Mouse (Mus musculus): ENCODE measurements around the gene Cbwd1. TPM values are rescaled to one million over a fixed set of nuclear protein-coding genes. Genes with fewer than 3 reads are reported as not detected.
"Not testable (repeated sequence)": the region's sequence is repeated elsewhere in the genome, so short reads cannot be mapped to it uniquely, and the experiment has no call there.

Cbwd1 gene
- total RNA-seq, 2 experiments from 2014 or later: 10.6 to 11.4 TPM

DNA sequence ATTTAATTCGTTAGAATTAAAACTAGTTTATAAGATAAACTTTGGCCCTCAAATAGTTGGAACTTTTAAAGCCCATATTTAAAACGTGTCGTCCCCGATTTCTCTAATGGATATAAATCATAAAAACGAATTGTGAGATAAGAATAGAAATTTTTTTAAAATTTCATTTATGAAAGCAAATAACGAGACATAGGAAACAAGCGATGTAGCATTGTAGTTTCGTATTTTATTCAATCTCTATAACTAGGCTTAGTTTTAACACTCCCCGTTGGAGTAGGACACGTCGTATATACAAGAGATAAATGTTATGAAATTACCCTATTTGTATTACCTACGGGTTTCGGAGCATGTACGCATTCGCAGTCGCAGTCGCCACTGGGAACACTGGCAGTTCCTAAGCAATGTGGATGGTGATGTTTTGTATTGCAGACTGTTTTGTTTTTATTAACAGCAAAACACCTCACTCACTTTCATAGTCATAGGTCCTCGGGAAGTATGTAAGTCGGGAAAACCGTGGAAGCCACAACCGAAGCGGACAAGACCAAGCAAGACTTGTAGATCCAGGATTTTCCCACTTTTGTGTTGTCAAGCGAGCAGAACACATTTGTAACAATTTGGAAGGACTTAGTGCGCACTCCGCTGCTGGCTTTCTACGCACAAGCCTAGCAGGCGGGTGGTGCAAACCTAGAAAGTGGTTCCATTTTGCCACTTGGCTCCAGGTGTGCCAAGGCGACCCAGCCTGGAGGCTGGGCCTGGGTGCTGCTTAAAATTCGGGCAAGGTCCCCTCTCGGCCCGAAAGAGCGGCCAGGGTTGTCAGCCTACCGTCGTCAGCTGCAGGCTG, 62.5 kb downstream of the Cbwd1 start:
- DNase-seq: no peak
- intact Hi-C loops (cut with DNase I): loop anchor here (10.0 kb wide), 1 partner anchor 706 kb away; no protein-coding TSS in a partner anchor

DNA sequence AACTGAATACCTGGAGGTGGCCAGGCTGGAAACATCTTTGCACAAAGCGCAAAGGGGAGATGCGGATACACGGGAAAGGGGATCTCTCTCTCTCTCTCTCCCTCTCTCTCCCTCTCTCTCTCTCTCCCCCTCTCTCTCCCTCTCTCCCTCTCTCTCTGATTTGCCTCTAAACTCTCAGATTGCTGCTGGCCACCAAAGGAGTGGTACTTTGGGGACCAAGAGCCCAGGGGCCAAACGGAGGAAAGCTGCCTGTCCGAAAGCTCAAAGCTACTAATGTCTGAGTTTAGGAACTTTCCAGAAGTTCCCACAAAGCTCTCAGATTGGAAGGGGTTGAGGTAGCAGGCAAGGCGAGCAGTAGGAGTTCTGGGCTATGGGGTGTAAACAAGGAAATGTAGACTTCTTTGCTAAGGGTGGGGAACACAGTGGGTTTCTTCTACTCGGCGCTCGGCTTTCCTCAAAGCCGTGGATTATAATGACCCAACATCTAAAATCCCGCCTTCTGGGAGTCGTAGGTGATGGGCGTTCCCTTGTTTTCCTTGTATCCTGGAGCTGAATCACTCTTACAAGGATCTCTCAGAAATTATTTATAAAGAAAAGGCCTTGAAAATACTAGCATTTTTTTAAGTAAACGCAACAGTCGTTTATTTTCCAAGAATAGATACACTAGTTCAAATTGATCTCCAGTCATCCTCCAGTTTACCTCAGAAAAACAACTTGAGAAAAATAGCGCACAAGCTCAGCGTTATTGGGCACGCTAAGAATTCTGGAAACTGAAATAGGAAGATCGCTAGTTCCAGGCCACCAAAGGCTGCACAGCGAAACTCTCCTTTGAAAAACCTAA, 63.3 kb downstream of the Cbwd1 start:
- DNase-seq: no peak
- intact Hi-C loops (cut with DNase I): loop anchor here (10.0 kb wide), 1 partner anchor 707 kb away; no protein-coding TSS in a partner anchor

DNA sequence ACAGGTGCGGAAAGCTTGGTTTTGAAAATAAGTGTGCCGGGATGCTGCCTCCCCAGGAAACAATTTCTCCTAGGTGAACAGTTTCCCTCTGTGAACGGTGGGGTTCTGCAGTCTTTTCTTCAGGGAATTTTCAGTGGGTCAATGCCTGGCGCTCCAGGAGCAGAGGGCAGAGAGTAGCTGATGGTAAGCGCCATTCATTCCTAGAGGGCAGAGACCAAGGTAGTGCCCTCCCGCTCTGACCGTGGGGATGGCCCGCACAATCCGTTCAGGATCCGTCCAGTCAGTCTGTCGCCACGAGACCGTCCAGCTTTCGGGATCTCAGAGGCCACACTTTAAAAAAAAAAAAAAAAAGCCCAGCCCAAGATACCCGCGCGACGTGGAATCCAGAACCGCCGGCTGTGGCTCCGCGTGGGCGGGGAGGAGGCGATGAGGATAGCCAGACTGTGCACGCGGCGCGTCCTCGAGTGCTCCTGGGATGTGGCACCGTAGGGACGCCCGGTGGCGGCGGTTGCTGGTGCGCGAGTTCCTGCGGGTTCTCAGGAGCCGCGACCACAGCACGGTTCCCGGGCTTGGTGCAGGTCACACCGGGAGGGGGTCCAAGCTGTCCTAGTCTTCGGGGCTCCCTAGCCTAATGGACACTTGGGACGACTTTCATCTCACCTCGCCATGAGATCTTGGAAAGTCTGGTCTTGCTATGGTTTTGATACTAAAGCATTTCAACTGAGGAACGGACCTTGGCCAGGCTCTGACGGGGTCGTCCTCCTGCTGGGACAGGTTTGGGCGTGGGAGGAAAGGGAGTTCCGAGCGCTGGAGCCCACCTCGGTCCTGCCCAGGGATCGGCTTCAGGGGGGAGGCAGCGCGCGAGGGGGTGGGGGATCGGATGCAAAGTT, 64.2 kb downstream of the Cbwd1 start:
- intact Hi-C loops (cut with DNase I): loop anchor here (10.0 kb wide), 1 partner anchor 708 kb away; no protein-coding TSS in a partner anchor
- no peak for DNase-seq

DNA sequence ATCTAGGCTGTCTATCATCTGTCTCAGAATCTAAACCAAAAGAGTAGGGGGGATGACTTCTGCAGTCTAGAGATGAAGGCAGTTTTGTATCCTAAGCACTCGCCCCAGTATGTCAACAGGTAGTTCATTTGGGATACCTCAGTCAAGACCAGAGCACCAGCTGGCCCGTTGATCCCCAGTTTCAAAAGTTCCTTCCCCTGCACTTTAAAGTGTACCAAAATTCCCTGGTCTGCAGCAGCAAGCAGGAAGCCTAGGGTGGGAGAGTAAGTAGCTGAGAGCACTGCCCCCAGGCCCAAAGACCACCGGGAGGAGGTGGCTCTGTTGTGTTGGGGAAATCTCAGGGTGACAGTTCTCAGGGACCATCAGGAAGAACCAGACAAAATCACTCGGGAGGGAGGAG, 64.9 kb downstream of the Cbwd1 start:
- intact Hi-C loops (cut with DNase I): loop anchor here (10.0 kb wide), 1 partner anchor 708 kb away; no protein-coding TSS in a partner anchor

DNA sequence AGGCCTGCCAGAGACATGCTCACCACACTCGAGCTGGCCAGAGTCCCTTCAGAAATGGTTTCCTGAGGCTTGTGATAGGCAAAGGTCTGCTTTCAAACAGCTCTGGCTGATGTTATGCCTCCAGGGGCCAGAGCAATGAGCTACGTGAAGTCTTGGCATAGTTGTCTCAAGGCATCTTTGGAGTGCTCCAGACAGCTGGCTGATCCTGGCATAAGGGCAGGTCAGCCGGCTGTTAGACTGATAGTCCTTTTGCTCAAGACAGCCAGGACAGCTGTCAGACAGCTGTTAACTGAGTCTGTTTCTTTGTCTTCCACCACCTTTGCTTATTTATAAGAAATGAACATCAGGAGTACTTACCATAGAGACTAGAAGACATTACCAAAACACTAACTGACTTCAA, 74.5 kb downstream of the Cbwd1 start:
- no peak for DNase-seq
- intact Hi-C loops (cut with DNase I): loop anchor here (5.0 kb wide), 1 partner anchor 585 kb away; no protein-coding TSS in a partner anchor

More for the DNA sequence above, 64.9 kb downstream of the Cbwd1 start:
- no peak for DNase-seq

DNA sequence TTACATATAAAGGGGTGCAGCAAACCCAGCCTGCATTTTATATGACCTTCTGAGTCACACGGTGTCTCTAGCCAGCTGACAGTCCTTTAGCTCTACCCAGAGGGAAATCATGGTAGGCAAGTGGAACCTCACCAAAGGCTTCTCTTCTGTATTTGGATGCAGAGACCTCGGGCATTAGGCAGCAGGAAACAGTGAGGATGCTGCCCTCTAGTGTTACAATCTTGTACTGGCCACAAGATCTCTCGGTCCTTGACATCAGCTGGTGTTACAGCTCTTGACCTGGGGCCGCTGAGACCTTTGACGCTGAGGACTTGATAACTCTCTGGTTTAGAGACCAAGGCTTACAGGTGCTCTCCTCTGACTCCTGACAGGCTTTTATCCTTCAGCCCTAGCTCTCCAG, 75.9 kb downstream of the Cbwd1 start:
- intact Hi-C loops (cut with DNase I): loop anchor here (2.0 to 5.0 kb wide), 2 partner anchors 265 to 583 kb away; no protein-coding TSS in a partner anchor
- DNase-seq: peak; percentile 42 to 45

DNA sequence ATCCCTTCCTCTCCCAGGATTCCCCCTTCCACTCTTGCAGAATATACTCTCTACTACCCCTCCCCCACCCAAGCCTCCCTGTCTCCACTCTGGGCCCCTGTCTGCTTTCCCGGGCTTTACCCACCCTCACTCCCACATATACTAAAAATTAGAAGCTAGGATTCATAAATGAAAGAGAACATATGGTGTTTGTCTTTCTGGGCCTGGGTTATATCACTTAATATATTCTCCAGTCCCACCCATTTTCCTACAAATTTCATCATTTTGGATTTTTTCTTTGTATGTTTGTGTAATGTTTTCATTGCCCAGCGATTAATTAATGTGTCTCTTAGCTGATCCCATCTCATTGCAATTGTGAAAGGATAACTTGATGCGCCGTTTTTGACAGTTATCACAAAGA, 80.2 kb downstream of the Cbwd1 start:
- DNase-seq: no peak
- intact Hi-C loops (cut with DNase I): no loop called here

DNA sequence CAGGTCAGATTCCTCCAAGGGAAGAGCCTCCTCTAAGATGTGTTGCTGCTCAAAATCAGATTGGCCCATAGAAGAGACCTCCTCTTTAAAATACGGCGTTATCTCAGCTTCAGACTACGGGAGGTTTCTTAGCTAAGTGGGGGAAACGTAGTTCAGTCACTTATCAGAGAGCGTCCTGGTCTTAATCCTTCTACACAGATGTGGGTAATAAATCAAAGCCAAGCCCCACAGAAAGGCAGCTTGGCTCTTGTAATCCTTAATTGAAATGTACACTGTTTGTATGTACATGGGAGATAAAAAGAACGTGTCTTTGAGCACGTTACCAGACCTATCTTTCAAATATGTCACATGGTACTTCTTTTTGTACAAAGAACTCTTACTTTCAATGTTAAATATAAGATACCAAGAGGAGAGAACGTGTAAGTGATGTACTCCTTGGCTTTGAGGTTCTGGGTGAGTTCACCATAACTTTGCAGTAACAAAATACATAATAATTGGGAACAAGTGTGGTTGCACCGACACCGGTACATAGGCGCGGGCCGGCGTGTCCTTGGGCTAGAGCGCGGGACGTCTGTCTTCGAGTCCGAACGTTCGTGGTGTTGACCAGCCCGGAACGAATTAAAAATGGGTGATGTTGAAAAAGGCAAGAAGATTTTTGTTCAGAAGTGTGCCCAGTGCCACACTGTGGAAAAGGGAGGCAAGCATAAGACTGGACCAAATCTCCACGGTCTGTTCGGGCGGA, 86.1 kb downstream of the Cbwd1 start, which contains the start of gene Gm10053:
Gene Gm10053, plus strand, starts transcription at position 558 of the 742 bp plus-strand sequence.
- intact Hi-C loops (cut with DNase I); DNase-seq: not testable (repeated sequence)

DNA sequence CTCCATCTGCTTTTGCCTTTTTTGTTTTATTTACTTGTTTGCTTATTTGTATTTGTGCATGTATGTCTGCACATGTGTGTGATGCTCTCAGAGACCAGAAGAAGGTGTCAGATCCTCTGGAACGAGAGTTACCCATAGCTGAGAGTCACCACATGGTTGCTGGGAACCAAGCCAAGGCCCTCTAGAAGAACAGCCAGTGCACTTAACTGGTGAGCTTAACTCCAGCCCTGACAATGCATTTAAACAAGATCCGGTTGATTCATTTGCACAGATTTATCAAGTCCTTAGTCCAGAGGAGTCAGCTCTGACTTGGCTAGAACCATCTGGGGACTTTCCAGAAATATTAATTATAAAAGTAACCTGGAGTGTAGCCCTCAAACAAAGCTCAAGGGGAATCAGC, 87.5 kb downstream of the Cbwd1 start:
- intact Hi-C loops (cut with DNase I): loop anchor here (5.0 kb wide), 2 partner anchors 572 to 592 kb away; partner anchors contain the start of gene Fxn

DNA sequence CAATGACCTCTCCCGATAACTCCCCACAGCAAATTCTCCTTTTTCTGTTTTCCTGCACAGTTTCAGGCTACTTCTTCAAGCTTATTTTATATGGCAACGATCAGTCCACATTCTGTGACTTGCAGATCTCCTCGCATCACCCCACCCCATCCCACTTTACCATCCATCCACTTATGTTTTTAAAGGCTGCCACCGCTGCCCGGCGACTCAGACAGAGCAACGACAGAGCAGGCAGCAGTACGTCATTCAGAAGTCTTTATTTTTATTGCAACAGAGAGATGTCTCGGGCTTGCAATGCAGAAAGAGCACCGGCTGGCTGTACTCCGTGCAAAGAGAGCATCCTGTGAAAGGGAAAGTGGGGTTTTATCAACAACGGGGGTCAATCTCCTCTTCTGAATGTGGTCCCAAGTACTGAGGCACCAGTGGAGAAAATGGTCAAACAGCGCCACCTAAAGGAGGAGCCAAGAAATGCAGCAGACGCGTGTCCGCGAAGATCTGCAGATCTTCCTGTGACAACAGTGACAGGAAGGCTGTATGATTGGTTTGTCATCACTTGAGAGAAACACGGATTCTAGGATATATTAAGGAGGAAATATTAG, 90.3 kb downstream of the Cbwd1 start:
- intact Hi-C loops (cut with DNase I): loop anchor here (1.0 to 5.0 kb wide), 4 partner anchors 166 to 589 kb away; partner anchors contain the start of gene Fxn
- DNase-seq: peak; percentile 78 to 82

More for the DNA sequence above, 87.5 kb downstream of the Cbwd1 start:
- DNase-seq: no peak

Small RNA genes lying within 50 kb of the gene (microRNA-seq; reads per million reads assigned to microRNA genes)
- gene Mir3084-1 (ENCODE audit: borderline number of aligned reads in 2 of 2): 0 reads per million in 2 experiments

Other genes with a start within 250 kb of the Cbwd1 start
- 100 to 1,000 TPM in 1 of 2 experiments, 10 to 100 TPM in 1; 93.2 to 109 TPM for gene Pgm5, start 99.8 kb downstream of the Cbwd1 start, total RNA-seq (2021)
- 1,000 to 10,000 TPM in 1 of 2 experiments, 100 to 1,000 TPM in 1; 986 to 1,083 TPM for gene Gm10053, start 85.9 kb downstream of the Cbwd1 start, total RNA-seq (2021)
- gene Foxd4, start 60.4 kb downstream of the Cbwd1 start, total RNA-seq (2021): not detected
- 10 to 100 TPM; 17.5 to 27.3 TPM for gene Dock8, start 37.9 kb upstream of the Cbwd1 start, total RNA-seq (2021)

Measured in heart, postnatal 36 days (tissue).